Mouse (Mus musculus): ENCODE measurements around the gene B4galnt4. TPM values are rescaled to one million over a fixed set of nuclear protein-coding genes. Genes with fewer than 3 reads are reported as not detected.

B4galnt4 gene
- polyA plus RNA-seq, 1 experiment from 2014 or later, result 20.0 TPM

GRCm38 (mm10) chr7:141051060-141051685 lies 9.7 kb upstream of the B4galnt4 start:
- H3K9me3 ChIP-seq (ENCODE audit: control insufficient read depth, low read length), result no peaks in the 10 kb centered on the region
- H3K4me3 ChIP-seq (ENCODE audit: low read depth, low read length), result no peak overlapping the region
- no peak overlapping the region for H3K9ac ChIP-seq (ENCODE audit: low read length)
- WGBS, result 68% methylated on average over 17 of the region's 17 CpGs
- no peak for ATAC-seq (ENCODE audit: insufficient number of reproducible peaks, low FRiP score, low TSS enrichment, low read depth)
- no peak overlapping the region for H3K4me2 ChIP-seq (ENCODE audit: low read depth, severe bottlenecking)
- H3K27ac ChIP-seq (replicated peaks; ENCODE audit: low read depth, low read length), result no peak overlapping the region
- DNase-seq (ENCODE audit: low spot score), result no peak
- H3K4me1 ChIP-seq (ENCODE audit: control insufficient read depth, insufficient read depth, low read length), result no peaks in the 10 kb centered on the region
- H3K36me3 ChIP-seq (ENCODE audit: control insufficient read depth, insufficient read depth, low read length), result no peaks in the 10 kb centered on the region
- no peaks in the 10 kb centered on the region for H3K27me3 ChIP-seq (ENCODE audit: control insufficient read depth, insufficient read depth, low read length)

DNA sequence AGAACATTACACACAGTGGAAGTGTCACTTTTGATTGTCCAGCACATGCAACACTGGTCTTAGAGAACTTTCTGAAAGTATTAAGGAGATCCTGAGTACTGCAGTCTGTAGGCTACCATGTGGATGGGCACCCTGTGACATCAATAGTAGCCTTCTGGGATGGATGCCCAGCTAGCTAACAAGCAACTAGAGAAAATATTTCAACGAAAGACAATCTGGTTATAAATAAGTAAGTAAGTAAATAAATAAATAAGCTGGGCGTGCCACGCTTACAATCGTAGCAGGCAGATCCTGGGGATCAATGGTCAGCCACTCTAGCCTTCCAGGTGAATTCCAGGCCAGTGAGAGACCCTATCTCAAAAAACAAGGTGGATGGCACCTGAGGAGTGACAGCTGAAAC lies 8.9 kb upstream of the B4galnt4 start:
- ATAC-seq (ENCODE audit: insufficient number of reproducible peaks, low FRiP score, low TSS enrichment, low read depth), result no peak
- no peak overlapping the region for H3K4me3 ChIP-seq (ENCODE audit: low read depth, low read length)
- no peaks in the 10 kb centered on the region for H3K27me3 ChIP-seq (ENCODE audit: control insufficient read depth, insufficient read depth, low read length)
- no peaks in the 10 kb centered on the region for H3K4me1 ChIP-seq (ENCODE audit: control insufficient read depth, insufficient read depth, low read length)
- 88% methylated on average over 4 of the region's 4 CpGs for WGBS
- no peak overlapping the region for H3K9ac ChIP-seq (ENCODE audit: low read length)
- H3K36me3 ChIP-seq (ENCODE audit: control insufficient read depth, insufficient read depth, low read length), result no peaks in the 10 kb centered on the region
- no peak overlapping the region for H3K4me2 ChIP-seq (ENCODE audit: low read depth, severe bottlenecking)
- H3K9me3 ChIP-seq (ENCODE audit: control insufficient read depth, low read length), result no peaks in the 10 kb centered on the region
- DNase-seq (ENCODE audit: low spot score), result no peak
- H3K27ac ChIP-seq (replicated peaks; ENCODE audit: low read depth, low read length), result no peak overlapping the region

DNA sequence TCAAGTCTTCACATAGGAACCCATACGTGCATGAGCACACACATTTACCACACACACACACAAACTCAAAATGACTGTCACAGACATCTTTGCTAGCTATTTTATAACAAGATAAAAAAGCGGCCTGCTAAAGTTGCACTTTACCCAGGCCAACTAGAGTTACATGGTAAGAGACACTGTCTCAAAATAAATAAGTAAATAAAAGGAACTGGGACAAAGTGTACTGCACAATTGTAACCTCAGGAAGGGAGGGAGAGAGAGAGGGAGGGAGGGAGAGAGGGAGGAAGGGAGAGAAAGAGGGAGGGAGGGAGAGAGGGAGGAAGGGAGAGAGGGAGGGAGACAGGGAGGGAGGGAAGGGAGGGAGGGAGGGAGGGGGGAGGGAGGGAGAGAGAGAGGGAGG lies 8.5 kb upstream of the B4galnt4 start:
- ATAC-seq (ENCODE audit: insufficient number of reproducible peaks, low FRiP score, low TSS enrichment, low read depth) (no peak), DNase-seq (ENCODE audit: low spot score) (no peak)
- H3K4me2 ChIP-seq (ENCODE audit: low read depth, severe bottlenecking), result no peak overlapping the region
- no peaks in the 10 kb centered on the region for H3K4me1 ChIP-seq (ENCODE audit: control insufficient read depth, insufficient read depth, low read length)
- no peak overlapping the region for H3K9ac ChIP-seq (ENCODE audit: low read length)
- no peaks in the 10 kb centered on the region for H3K9me3 ChIP-seq (ENCODE audit: control insufficient read depth, low read length)
- 83% methylated on average over 2 of the region's 2 CpGs for WGBS
- H3K4me3 ChIP-seq (ENCODE audit: low read depth, low read length), result no peak overlapping the region
- no peaks in the 10 kb centered on the region for H3K36me3 ChIP-seq (ENCODE audit: control insufficient read depth, insufficient read depth, low read length)
- H3K27me3 ChIP-seq (ENCODE audit: control insufficient read depth, insufficient read depth, low read length), result no peaks in the 10 kb centered on the region
- no peak overlapping the region for H3K27ac ChIP-seq (replicated peaks; ENCODE audit: low read depth, low read length)

DNA sequence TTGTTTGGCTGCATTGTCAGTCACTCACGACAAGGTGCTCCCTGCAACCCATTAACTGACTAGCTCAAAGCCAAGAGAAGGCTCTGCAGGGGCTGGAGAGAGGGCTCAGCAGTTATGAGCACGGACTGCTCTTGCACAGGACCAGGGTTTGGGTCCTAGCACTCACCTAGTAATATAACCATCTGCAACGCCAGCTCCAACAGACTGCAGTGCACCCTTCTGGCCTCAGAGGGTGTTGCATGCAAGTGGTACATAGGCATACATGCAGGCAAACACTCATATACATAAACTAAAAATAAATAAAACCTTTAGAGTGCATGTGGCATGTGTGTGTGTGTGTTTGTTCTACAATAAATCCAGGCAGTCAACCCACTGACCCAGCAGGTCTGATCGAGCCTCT lies 5.1 kb upstream of the B4galnt4 start:
- WGBS, result 77% methylated on average over 4 of the region's 4 CpGs
- no peak overlapping the region for H3K4me2 ChIP-seq (ENCODE audit: low read depth, severe bottlenecking)
- no peak overlapping the region for H3K4me3 ChIP-seq (ENCODE audit: low read depth, low read length)
- no peaks in the 10 kb centered on the region for H3K36me3 ChIP-seq (ENCODE audit: control insufficient read depth, insufficient read depth, low read length)
- H3K27me3 ChIP-seq (ENCODE audit: control insufficient read depth, insufficient read depth, low read length), result no peaks in the 10 kb centered on the region
- no peak overlapping the region for H3K27ac ChIP-seq (replicated peaks; ENCODE audit: low read depth, low read length)
- ATAC-seq (ENCODE audit: insufficient number of reproducible peaks, low FRiP score, low TSS enrichment, low read depth) (no peak), DNase-seq (ENCODE audit: low spot score) (no peak)
- H3K4me1 ChIP-seq (ENCODE audit: control insufficient read depth, insufficient read depth, low read length), result peaks cover 5% of the 10 kb centered on the region
- no peaks in the 10 kb centered on the region for H3K9me3 ChIP-seq (ENCODE audit: control insufficient read depth, low read length)
- no peak overlapping the region for H3K9ac ChIP-seq (ENCODE audit: low read length)

DNA sequence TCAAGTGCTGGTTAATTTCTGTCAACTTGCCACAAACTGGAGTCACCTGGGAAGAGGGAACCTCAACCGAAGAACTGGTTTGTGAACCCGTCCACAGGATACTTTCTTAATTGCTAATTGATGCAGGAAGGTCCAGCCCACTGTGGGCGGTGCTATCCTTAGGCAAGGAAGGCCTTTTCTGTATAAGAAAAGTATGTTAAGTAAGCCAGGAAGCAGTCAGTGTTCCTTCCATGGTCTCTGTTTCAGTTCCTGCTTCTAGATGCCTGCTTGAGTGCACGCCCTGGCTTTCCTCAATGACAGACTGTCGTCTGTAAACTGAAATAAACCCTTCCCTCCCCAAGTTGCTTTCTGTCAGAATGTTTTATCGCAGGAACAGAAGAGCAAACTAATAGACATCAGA lies 3.9 kb upstream of the B4galnt4 start:
- Histone ChIP-seq H3K9me3 (ENCODE audit: control insufficient read depth, low read length) (no peaks in the 10 kb centered on the region), H3K4me1 (ENCODE audit: control insufficient read depth, insufficient read depth, low read length) (peaks cover 9% of the 10 kb centered on the region), H3K9ac (ENCODE audit: low read length) (no peak overlapping the region), H3K4me2 (ENCODE audit: low read depth, severe bottlenecking) (no peak overlapping the region), H3K36me3 (ENCODE audit: control insufficient read depth, insufficient read depth, low read length) (no peaks in the 10 kb centered on the region), H3K27me3 (ENCODE audit: control insufficient read depth, insufficient read depth, low read length) (no peaks in the 10 kb centered on the region), H3K27ac (replicated peaks; ENCODE audit: low read depth, low read length) (no peak overlapping the region), H3K4me3 (ENCODE audit: low read depth, low read length) (no peak overlapping the region)
- DNase-seq (ENCODE audit: low spot score), result no peak
- 91% methylated on average over 6 of the region's 6 CpGs for WGBS
- no peak for ATAC-seq (ENCODE audit: insufficient number of reproducible peaks, low FRiP score, low TSS enrichment, low read depth)

DNA sequence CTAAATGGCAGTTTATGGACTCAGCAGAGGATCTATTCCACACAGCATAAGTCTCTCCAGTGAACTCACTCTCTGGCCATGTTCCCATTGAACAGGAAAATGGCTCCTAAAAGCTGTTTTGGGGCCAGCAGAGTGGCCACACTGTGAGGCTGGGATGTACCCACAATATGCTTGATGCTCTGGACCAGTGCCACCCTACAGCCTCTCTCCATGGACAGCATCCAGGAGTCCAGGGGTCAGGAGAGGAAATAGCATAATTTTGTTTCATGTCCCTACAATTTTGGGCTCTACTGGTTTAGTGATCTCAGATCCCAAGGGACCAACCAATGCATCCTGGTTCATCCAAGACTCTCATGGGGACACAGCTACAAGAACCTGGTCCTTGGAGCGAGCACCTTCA lies 3.4 kb upstream of the B4galnt4 start:
- DNase-seq (ENCODE audit: low spot score), result no peak
- Histone ChIP-seq H3K4me1 (ENCODE audit: control insufficient read depth, insufficient read depth, low read length) (peaks cover 12% of the 10 kb centered on the region), H3K36me3 (ENCODE audit: control insufficient read depth, insufficient read depth, low read length) (no peaks in the 10 kb centered on the region), H3K4me2 (ENCODE audit: low read depth, severe bottlenecking) (no peak overlapping the region), H3K4me3 (ENCODE audit: low read depth, low read length) (no peak overlapping the region), H3K27ac (replicated peaks; ENCODE audit: low read depth, low read length) (no peak overlapping the region), H3K9me3 (ENCODE audit: control insufficient read depth, low read length) (no peaks in the 10 kb centered on the region), H3K27me3 (ENCODE audit: control insufficient read depth, insufficient read depth, low read length) (no peaks in the 10 kb centered on the region), H3K9ac (ENCODE audit: low read length) (no peak overlapping the region)
- no peak for ATAC-seq (ENCODE audit: insufficient number of reproducible peaks, low FRiP score, low TSS enrichment, low read depth)
- WGBS, result 94% methylated on average over 1 of the region's 1 CpGs

DNA sequence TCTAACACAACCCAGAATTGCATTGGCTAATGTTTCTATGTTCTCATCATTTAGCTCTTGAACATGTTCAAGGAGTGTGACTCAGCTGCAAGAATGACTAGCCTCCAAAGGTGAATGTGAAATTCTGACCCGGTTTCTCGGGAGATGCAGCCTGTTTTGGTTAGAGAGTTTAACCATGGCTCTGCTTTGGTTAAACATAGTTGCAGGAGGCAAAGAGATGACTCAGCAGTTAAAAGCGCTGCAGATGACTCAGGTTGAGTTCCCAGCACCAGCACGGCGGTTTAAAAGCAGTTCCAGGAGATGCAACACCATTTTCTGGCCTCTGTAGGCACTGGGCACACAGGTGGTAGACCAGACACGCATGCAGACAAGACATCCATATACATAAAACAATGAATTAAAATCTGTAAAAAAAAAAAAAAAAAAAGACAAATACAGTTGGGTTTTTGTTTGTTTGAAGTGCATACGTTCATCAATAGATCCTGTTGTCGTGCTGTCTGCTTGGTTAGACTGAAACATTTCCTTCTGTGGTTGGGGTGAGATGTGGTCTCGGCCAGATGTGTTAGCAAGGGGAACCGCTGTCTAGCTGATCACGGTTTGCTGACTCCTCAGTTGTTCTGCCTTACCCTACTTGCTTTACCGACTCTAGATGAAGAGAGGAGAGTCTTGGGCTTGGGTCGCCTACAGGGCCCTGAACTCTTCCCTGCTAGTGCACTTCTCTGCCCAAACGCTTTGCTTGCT lies 2.1 kb upstream of the B4galnt4 start:
- H3K9me3 ChIP-seq (ENCODE audit: control insufficient read depth, low read length), result no peaks in the 10 kb centered on the region
- no peak overlapping the region for H3K4me3 ChIP-seq (ENCODE audit: low read depth, low read length)
- peaks cover 12% of the 10 kb centered on the region for H3K4me1 ChIP-seq (ENCODE audit: control insufficient read depth, insufficient read depth, low read length)
- H3K4me2 ChIP-seq (ENCODE audit: low read depth, severe bottlenecking), result no peak overlapping the region
- DNase-seq (ENCODE audit: low spot score) (no peak), ATAC-seq (ENCODE audit: insufficient number of reproducible peaks, low FRiP score, low TSS enrichment, low read depth) (no peak)
- no peak overlapping the region for H3K27ac ChIP-seq (replicated peaks; ENCODE audit: low read depth, low read length)
- H3K9ac ChIP-seq (ENCODE audit: low read length), result no peak overlapping the region
- H3K27me3 ChIP-seq (ENCODE audit: control insufficient read depth, insufficient read depth, low read length), result no peaks in the 10 kb centered on the region
- WGBS, result 92% methylated on average over 14 of the region's 14 CpGs
- H3K36me3 ChIP-seq (ENCODE audit: control insufficient read depth, insufficient read depth, low read length), result no peaks in the 10 kb centered on the region

- Histone ChIP-seq H3K9me3 (ENCODE audit: control insufficient read depth, low read length) (no peaks in the 10 kb centered on the region), H3K36me3 (ENCODE audit: control insufficient read depth, insufficient read depth, low read length) (peaks cover 3% of the 10 kb centered on the region), H3K4me3 (ENCODE audit: low read depth, low read length) (peak overlapping the region; percentile 88), H3K27ac (replicated peaks; ENCODE audit: low read depth, low read length) (no peak overlapping the region), H3K9ac (ENCODE audit: low read length) (peak overlapping the region; percentile 96), H3K27me3 (ENCODE audit: control insufficient read depth, insufficient read depth, low read length) (no peaks in the 10 kb centered on the region), H3K4me1 (ENCODE audit: control insufficient read depth, insufficient read depth, low read length) (peaks cover 12% of the 10 kb centered on the region), H3K4me2 (ENCODE audit: low read depth, severe bottlenecking) (peak overlapping the region; percentile 90)
- DNase-seq (ENCODE audit: low spot score), result no peak
- no peak; the same call in 1 of the 2 replicates for ATAC-seq (ENCODE audit: insufficient number of reproducible peaks, low FRiP score, low TSS enrichment, low read depth)
- 78% methylated on average over 2 of the region's 2 CpGs for WGBS
These were observed 975 bp upstream of the B4galnt4 start for GRCm38 (mm10) chr7:141059929-141060328.

Measured in limb, embryonic 11.5 days (tissue).